Mouse (Mus musculus) MN1 (cell line): ENCODE data around the gene Gldn.
A peak's percentile ranks its signal among the peaks of the same experiment; 100 is the strongest.

Source experiments
- DNase-seq: peaks from one replicate; pipeline ENCODE4 v3.0.0-alpha.2; 2016; ENCODE audit warnings: low spot score

Gldn gene

DNA sequence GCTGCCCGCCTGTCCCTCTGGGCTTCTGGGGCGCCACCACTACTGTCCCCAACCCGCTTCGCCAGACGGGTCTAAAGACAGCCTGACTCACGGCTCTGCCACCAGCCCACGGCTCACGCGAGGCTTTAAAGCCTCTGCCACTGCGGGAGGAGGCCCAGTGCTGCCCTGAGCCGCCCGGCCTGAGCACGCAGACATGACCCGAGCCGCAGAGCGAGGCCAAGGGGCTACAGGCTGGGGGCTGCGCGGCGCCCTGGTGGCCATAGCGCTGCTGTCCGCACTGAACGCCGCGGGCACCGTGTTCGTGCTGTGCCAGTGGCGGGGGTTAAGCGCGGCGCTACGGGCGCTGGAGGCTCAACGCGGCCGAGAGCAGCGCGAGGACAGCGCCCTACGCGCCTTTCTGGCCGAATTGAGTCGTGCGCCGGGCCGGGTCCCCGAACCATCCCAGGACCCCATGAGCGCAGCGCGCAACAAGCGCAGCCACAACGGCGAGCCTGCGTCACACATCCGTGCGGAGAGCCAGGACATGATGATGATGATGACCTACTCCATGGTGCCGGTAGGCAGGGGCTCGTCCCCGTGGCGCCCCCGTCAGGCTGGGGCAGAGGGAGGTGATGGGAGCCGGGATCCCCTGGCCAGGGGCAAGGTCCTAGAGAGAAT, at the start of gene Gldn:
Gene Gldn, plus strand, starts transcription at position 156 of the 657 bp plus-strand sequence.
- DNase-seq = no peak

GRCm38 (mm10) chr9:54244869-54245665, 41.2 kb upstream of the Gldn start:
- DNase-seq = no peak

DNA sequence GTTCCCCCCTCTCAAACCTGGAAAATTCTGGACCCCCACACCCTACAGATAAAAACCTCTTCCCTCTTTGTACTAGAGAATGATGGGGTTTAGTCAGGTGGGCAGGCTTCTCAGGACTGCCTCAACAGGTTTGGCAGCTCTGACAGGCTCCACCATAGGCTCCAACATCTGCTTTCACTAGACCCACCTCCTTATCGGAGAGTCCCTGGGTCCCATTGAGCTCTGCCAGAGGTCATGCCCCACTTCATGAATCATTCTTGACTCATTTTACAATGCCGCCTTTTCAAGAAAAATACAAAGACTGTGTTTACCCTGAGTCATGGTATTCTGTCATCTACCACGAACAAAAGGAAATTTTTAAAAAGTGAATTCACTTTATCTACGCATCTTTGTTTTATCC, 21.5 kb upstream of the Gldn start:
- no peak for DNase-seq

DNA sequence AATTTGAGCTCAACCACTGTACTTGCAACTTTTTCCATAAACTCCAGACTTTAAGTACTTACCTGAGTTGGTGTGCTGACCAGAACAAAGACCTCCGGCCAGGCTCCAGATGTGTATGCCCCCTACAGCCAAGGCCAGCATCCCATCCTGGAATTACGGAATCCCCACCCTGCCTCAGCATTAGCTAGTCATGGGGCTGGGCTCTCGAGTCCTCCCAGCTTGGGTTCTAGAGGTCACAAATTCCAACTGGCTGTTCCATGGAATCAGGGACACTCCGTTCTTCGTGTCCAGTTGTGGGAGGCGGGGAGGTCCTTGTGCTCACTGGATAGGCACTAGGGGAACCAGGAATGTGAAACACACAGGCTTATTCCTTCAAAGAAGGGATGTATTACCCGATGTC, 18.3 kb upstream of the Gldn start, which contains the start of gene Cyp19a1:
Gene Cyp19a1, minus strand, starts transcription at position 101 of the 400 bp plus-strand sequence.
- no peak for DNase-seq

DNA sequence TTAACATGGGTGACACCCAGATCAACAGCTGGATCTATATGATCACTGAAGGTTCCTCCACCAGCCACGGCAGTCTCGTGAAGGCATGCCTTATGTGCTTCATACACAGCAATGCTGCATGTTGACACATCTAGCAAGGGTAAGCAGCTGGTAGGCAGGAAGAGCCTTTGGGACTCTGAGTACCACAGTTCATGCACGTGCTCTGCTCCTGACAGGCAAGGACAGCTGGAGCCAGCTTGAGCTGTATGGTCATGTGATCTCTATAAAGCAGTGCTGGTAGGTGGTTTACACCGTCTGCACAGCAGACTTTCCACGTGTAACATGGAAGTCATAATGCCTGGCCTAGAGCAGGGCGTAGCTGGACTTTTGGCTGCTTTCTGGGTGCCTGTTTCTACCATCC, 16.3 kb upstream of the Gldn start:
- DNase-seq = no peak

GRCm38 (mm10) chr9:54270889-54271288, 15.4 kb upstream of the Gldn start:
- DNase-seq = no peak

DNA sequence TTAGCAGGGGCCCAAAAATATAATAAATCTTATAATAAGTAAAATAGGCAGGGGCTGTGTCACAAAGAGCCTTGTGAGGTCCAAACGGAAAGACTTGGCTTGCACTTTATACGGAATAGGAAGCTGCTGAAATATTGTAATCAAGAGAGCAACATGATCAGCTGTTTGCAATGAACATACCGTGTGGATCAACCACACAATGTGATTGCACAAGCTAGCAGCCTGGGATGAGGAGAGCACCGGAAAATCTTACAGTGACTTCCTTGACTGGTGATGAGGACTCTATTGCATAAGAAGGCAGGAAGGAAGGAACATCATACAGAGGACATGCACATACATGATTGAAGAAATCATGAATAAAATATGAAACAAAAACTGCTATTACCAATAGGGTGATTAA, 11.0 kb upstream of the Gldn start:
- no peak for DNase-seq

- DNase-seq = no peak
Observed at GRCm38 (mm10) chr9:54279046-54279589, 7.2 kb upstream of the Gldn start.

- no peak for DNase-seq
Observed at GRCm38 (mm10) chr9:54287804-54288203, 1.5 kb downstream of the Gldn start.

DNA sequence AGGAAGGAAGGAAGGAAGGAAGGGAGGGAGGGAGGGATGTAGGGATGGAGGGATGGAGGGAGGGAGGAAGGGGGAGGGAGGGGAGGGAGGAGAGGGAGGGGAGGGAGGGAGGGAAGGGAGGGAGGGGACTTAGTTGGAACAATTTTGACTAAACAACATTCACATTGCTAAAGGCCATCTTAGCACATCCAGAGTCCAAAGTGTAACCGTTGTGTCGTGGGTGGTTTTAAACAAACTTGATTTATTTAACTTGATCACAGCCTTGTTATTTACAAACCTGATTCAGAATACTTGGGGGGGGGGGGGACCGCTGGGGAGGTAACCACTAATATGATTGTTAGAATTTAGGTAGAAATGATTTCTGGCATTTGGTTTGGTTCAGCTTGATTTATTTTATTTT, 13.1 kb downstream of the Gldn start:
- no peak for DNase-seq

DNA sequence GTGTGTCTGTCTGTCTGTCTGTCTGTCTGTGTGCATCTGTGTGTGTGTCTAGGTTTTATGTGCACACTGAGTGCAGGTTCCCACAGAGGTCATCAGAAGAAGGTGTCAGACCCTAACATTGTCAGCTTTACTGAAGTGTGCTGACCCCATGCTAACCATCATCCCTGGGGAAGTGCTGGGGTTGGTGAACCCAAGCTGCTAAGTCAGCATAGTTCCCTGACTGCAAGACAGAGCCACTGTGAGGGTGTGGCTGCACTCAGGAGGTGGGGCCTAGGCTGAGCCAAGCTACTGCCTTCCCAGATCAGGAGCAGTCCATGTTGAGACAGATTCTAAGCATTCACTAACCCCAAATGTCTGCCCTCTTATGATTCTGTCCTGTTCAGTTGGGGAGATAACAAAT, 13.5 kb downstream of the Gldn start:
- DNase-seq = no peak

- DNase-seq = no peak
Observed at GRCm38 (mm10) chr9:54301255-54301654, 15.0 kb downstream of the Gldn start.

DNA sequence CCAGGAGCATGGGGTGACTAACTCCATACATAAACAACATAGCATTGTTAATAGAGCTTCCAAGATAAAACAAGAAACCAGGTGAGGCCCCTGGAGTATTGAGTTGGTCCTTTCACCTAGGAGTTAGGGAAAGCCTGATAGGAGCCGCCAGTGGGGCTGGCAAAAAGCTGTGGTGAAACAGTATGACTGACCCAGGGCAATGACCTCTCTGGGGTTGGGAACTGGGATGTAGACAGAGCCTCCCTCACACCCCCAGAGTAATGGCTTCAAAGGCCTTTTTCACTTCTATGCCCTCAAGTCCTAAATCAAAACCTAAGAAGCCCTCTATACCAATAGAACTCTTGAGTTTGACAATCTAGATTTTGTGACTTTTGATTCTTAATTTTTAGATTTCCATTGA, 21.9 kb downstream of the Gldn start:
- no peak for DNase-seq

DNA sequence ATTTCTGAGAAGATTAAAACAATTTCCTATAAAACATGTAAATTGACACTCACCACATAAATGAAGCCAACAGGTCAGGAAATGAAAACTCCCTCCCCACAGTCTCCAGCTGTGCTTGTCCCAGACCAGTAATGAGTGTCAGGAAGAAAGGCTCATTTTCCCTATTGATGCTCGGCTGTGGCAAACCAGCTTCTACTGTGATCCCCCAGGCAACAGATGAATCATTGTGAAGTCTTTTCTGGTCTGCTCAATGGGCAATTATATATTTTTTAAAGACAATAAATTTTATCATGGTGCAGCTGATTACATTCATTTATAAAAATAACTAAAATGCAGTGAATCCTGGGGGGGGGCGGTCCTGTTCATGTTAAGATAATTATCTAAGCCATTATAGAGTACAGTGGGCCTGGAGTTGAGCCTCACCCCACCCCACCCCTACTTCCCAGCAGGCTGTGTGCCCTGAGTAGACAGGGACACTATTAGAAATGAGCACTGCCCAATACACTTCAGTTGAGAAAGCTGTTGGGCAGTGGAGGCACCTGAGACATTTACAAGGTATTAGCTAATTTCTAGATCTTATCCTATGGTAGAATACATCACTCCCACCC, 22.6 kb downstream of the Gldn start:
- no peak for DNase-seq

GRCm38 (mm10) chr9:54316363-54316762, 30.1 kb downstream of the Gldn start:
- no peak for DNase-seq

- DNase-seq = no peak
Observed at GRCm38 (mm10) chr9:54323456-54323855, 37.2 kb downstream of the Gldn start.

GRCm38 (mm10) chr9:54329201-54329600, 42.9 kb downstream of the Gldn start:
- no peak for DNase-seq

DNA sequence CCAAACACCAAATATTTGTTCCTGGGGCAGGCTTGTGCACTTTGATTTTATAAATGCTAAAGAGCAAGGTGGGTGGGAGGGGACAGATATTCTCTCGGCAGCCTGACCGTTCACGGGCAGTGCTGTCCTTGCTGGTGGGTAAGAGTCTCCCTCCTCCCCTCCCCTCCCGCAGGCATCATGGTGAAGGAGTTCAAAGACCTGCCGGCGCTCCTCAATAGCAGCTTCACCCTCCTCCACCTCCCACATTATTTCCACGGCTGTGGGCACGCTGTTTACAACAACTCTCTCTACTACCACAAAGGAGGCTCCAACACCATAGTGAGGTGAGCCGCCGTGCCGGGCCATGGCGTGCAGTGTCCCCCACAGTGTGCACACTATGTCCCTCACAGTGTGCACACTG, 49.3 kb downstream of the Gldn start:
- no peak for DNase-seq

DNA sequence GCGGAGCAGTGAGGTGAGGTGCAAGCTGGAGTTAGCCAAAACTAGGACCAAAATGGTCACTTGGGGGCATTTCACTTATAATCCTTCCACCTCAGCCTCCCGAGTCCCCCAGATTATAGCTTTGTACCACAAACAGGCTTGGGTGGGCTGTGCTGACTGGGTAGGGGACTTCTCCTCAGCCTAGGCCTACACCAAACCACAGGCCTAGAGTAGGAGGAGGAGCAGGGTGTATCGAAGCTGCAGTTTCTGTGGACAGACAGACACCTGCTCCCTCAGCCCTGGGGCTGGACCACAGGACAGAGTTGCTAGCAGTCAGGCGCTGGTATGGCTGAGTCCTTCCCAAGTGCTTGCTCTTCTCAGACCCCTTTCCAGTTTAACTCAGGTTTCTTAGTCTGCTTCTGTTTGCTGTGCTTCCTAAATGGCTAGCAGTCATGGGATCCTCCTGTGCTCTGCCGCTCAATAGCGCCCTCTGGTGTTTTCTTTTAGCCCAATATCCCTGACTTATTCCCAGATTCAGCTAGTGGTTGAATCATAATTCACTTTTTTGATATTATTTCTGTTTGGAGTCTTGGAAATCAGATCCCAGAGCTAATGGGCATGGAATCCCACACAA, 50.4 kb downstream of the Gldn start:
- DNase-seq = peak; percentile 47

- DNase-seq = no peak
Observed at GRCm38 (mm10) chr9:54342026-54342425, 55.7 kb downstream of the Gldn start.

- DNase-seq = no peak
Observed at GRCm38 (mm10) chr9:54356756-54357155, 70.5 kb downstream of the Gldn start.
